Comparison of ENCODE assay signal across 8 mouse cellular contexts in the genomic region with DNA sequence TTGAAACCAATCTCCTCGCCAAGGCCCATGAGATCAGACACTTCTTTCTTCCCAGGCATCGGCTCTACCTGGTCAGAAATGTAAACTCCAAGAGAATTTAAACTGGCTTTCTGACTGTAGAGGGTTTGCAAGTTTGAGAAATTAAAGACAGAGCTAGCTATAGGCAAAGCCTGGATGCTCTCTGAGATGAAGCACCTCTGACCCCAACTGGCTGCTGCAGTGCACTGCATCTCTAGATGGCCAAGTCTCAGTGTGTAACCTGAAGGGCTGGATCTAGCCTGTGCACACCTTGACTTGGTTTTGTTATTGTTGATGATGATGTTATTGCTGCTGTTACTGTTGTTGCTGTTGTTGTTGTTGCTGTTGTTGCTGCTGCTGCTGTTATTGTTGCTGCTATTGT. TPM values are rescaled to one million over a fixed set of nuclear protein-coding genes. Genes with fewer than 3 reads are reported as not detected.
A peak's percentile ranks its signal among the peaks of the same experiment; 100 is the strongest.
DNase-seq lines count a peak whose midpoint lies in the region; ATAC-seq and TF ChIP-seq lines count a peak whose summit lies in the region.

No protein-coding gene starts in this region.

- no peaks in the 10 kb centered on the region for H3K36me3 ChIP-seq in limb, embryonic 13.5 days
- H3K36me3 ChIP-seq in midbrain, postnatal 0 days (ENCODE audit: insufficient read depth, low read length) = no peaks in the 10 kb centered on the region

- peak; percentile 89 for ATAC-seq in limb, embryonic 13.5 days (ENCODE audit: low FRiP score, low read depth)
- peak; percentile 88 for ATAC-seq in midbrain, postnatal 0 days (ENCODE audit: low FRiP score)

- peak; percentile 97 for TF ChIP-seq CTCF in midbrain, postnatal 0 days (IDR thresholded peaks at IDR 0.05)

- no peaks in the 10 kb centered on the region for H3K27me3 ChIP-seq in limb, embryonic 13.5 days
- no peaks in the 10 kb centered on the region for H3K27me3 ChIP-seq in midbrain, postnatal 0 days (ENCODE audit: insufficient read depth, low read length)

- no peak overlapping the region for H3K4me2 ChIP-seq in limb, embryonic 13.5 days (replicated peaks)
- H3K4me2 ChIP-seq in midbrain, postnatal 0 days (ENCODE audit: low read depth, low read length, poor library complexity, severe bottlenecking) = no peak overlapping the region

- 38% methylated on average over 2 of the region's 2 CpGs for WGBS in limb, embryonic 13.5 days
- 45% methylated on average over 2 of the region's 2 CpGs for WGBS in midbrain, postnatal 0 days

- no peak overlapping the region for H3K4me3 ChIP-seq in limb, embryonic 13.5 days
- no peak overlapping the region for H3K4me3 ChIP-seq in midbrain, postnatal 0 days (ENCODE audit: low read depth, low read length)

- no peaks in the 10 kb centered on the region for H3K9me3 ChIP-seq in limb, embryonic 13.5 days
- no peaks in the 10 kb centered on the region for H3K9me3 ChIP-seq in midbrain, postnatal 0 days (ENCODE audit: low read length)

- H3K27ac ChIP-seq in limb, embryonic 13.5 days = no peak overlapping the region
- H3K27ac ChIP-seq in midbrain, postnatal 0 days (ENCODE audit: low read depth, low read length) = no peak overlapping the region

- peak; percentile 26 to 62 for DNase-seq in urinary bladder, adult 18-20 months (ENCODE audit: low spot score in 2 of 2)
- DNase-seq in urinary bladder, postnatal 10 days (ENCODE audit: low spot score) = no peak
- DNase-seq in embryo, embryonic 9.5 days (ENCODE audit: extremely low spot score) = peak; percentile 65
- DNase-seq in gastrocnemius, postnatal 4 days (ENCODE audit: low spot score in 2 of 2) = peak; percentile 35 to 37
- peak; percentile 79 for DNase-seq in kidney, adult 9 months
- DNase-seq in midbrain, postnatal 0 days (ENCODE audit: low spot score) = peak; percentile 90
- peak; percentile 34 to 73 for DNase-seq in spleen, postnatal 10 days (ENCODE audit: low spot score in 2 of 2)

- H3K4me1 ChIP-seq in limb, embryonic 13.5 days = peaks cover 3% of the 10 kb centered on the region
- no peaks in the 10 kb centered on the region for H3K4me1 ChIP-seq in midbrain, postnatal 0 days (ENCODE audit: insufficient read depth, low read length)

- H3K9ac ChIP-seq in limb, embryonic 13.5 days = no peak overlapping the region
- H3K9ac ChIP-seq in midbrain, postnatal 0 days (replicated peaks; ENCODE audit: low read length, poor library complexity, severe bottlenecking) = no peak overlapping the region

RNA-seq across cellular contexts. Expression of gene Ankrd55, which starts 28.9 kb away (rescaled TPM):
- total RNA-seq in gastrocnemius, postnatal 4 days (2021) = under 1 TPM; 0.10 to 0.44 TPM
- polyA plus RNA-seq in limb, embryonic 13.5 days (2015; fragmentation: Nextera tagmentation; extraction: Ambion mirVana) = 1.8 TPM in 2 replicates
- 21.2 and 24.4 TPM in 2 replicates for total RNA-seq in midbrain, postnatal 0 days (2014; rRNA removed)
- polyA plus RNA-seq in midbrain, postnatal 0 days (2015; fragmentation: Nextera tagmentation; extraction: Ambion mirVana) = 10.2 and 11.7 TPM in 2 replicates

Comparison
In these comparisons a context has a peak if more than half of its experiments do, and no peak if none do; other contexts are left out.
1. RNA of gene Ankrd55, which starts 28.9 kb away (total RNA-seq): 21.2 to 24.4 TPM in midbrain, postnatal 0 days; 0.10 to 0.44 TPM in gastrocnemius, postnatal 4 days; every median in the first group is over 10 times any median in the second.